Mouse (Mus musculus) embryonic facial prominence, embryonic 10.5 days (tissue): ENCODE measurements around the gene Sgsm3. TPM values are rescaled to one million over a fixed set of nuclear protein-coding genes. Genes with fewer than 3 reads are reported as not detected.

Experiments
- DNase-seq: peaks from one replicate; pipeline ENCODE4 v3.0.0-alpha.2; 2017; ENCODE audit warnings: low spot score
- H3K27ac ChIP-seq: fragments of 300-500 bp; sonication (generic); replicated peaks from 2 replicates; pipeline ENCODE4 v1.5.1; 2016; ENCODE audit warnings: mild to moderate bottlenecking
- H3K27me3 ChIP-seq: fragments of 300-500 bp; sonication (generic); replicated peaks from 2 replicates; pipeline ENCODE4 v1.6.1; 2016; ENCODE audit warnings: low read depth, mild to moderate bottlenecking; ENCODE audit not compliant: poor library complexity, severe bottlenecking
- H3K36me3 ChIP-seq: fragments of 300-500 bp; sonication (generic); replicated peaks from 2 replicates; pipeline ENCODE4 v1.6.1; 2016; ENCODE audit warnings: mild to moderate bottlenecking, moderate library complexity
- H3K4me1 ChIP-seq: fragments of 300-500 bp; sonication (generic); 2 replicates; pipeline ENCODE4 v1.6.1; 2016
- H3K4me3 ChIP-seq: fragments of 300-500 bp; sonication (generic); 2 replicates; pipeline ENCODE4 v1.5.1; 2016; ENCODE audit warnings: mild to moderate bottlenecking, moderate library complexity
- H3K9me3 ChIP-seq: fragments of 300-500 bp; sonication (generic); 2 replicates; pipeline ENCODE4 v1.6.1; 2016; ENCODE audit warnings: mild to moderate bottlenecking
- WGBS: fragments of 180-500 bp; shearing (Covaris S2); methylation state at CpG from one replicate; pipeline ENCODE4 v1.1.7; 2016; 5-methylcytosine and 5-hydroxymethylcytosine counted together
- polyA plus RNA-seq: library from polyadenylated mRNA; unstranded; fragments of >200 nt; fragmentation: Nextera tagmentation; extraction: Ambion mirVana; gene quantifications from 2 replicates; pipeline ENCODE4 v1.2.1, GENCODE M21; 2016

Sgsm3 gene
- polyA plus RNA-seq, 1 experiment from 2014 or later = 30.8 TPM

DNA sequence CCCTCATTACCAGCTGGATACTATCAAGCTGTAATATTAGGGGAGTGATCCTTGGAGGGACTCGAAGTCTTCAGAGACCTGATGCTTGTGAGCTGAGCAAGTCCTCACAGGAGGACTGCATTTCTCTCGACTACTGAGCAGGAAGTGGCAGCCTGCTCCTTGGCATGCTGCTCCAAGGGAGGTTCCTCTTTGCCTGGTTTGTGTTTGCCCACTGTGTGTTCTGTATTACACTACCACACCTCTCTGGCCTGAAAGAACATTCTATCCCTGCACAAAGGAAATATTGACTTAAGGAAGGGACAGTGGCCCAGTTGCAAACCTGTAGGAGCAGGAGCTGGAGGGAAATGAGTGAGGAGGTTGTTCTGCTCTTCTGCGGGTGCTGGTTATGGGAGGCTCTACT is 12.1 kb downstream of the Sgsm3 start:
- 76% methylated on average over 3 of the region's 3 CpGs for WGBS
- H3K4me3 ChIP-seq = no peak overlapping the region
- no peak overlapping the region for H3K27ac ChIP-seq
- H3K9me3 ChIP-seq = no peaks in the 10 kb centered on the region
- no peaks in the 10 kb centered on the region for H3K36me3 ChIP-seq
- no peak for DNase-seq
- no peaks in the 10 kb centered on the region for H3K4me1 ChIP-seq
- H3K27me3 ChIP-seq = no peaks in the 10 kb centered on the region

DNA sequence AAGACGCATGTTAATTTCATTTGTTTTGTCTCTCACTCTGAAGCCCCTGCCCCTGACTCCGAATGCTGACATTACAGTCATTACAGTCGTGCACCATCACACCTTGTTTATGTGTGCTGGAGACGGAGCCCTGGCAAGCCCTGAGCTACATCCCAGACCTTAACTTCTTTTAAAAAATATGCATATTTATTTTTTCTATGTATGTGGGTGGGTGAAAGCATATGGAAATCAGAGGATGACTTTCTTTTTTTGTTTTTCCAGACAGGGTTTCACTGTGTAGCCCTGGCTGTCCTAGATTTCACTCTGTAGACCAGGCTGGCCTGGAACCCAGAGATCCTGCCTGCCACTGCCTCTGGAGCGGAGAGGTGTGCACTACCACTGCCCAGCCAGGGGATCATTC is 17.4 kb downstream of the Sgsm3 start:
- Histone ChIP-seq H3K27ac (no peak overlapping the region), H3K9me3 (no peaks in the 10 kb centered on the region), H3K36me3 (no peaks in the 10 kb centered on the region), H3K27me3 (no peaks in the 10 kb centered on the region), H3K4me3 (no peak overlapping the region), H3K4me1 (peaks cover 4% of the 10 kb centered on the region; the same call in 1 of the 2 replicates)
- 91% methylated on average over 5 of the region's 5 CpGs for WGBS
- no peak for DNase-seq

DNA sequence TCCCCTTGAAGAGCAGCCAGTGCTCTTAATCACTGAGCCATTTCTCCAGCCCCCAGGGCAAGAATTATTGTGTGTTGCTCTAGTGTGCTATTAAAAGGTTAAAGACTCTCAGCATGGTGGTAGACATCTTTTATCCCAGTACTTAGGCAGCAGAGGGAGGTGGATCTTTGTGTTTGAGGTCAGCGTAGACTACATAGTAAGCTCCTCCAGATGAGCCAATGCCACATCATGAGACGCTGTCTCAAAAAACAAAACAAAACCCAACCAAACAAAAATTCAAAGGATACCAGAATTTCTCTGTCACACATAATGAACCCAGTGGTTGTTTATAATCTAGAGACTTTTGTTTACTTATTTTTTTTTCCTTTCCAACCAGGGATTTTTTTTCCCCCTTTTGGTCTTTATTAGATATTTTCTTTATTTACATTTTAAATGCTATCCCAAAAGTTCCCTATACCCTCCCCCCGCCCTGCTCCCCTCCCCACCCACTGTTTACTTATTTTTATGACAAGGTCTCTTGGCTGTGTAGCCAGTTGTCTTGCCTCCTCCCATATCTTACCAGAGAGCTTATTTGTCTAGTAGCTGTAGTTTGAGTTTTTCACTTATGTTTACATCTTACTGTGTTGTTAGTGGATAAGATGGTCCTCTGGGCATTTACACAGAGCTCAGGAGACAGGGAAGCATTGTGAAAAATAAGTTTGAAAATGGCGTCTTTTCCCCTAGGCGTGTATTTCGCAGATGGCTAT is 18.7 kb downstream of the Sgsm3 start:
- H3K4me1 ChIP-seq = peaks cover 11% of the 10 kb centered on the region
- no peaks in the 10 kb centered on the region for H3K27me3 ChIP-seq
- no peak overlapping the region for H3K4me3 ChIP-seq
- WGBS = 84% methylated on average over 6 of the region's 6 CpGs
- H3K9me3 ChIP-seq = no peaks in the 10 kb centered on the region
- no peak for DNase-seq
- H3K36me3 ChIP-seq = no peaks in the 10 kb centered on the region
- no peak overlapping the region for H3K27ac ChIP-seq

DNA sequence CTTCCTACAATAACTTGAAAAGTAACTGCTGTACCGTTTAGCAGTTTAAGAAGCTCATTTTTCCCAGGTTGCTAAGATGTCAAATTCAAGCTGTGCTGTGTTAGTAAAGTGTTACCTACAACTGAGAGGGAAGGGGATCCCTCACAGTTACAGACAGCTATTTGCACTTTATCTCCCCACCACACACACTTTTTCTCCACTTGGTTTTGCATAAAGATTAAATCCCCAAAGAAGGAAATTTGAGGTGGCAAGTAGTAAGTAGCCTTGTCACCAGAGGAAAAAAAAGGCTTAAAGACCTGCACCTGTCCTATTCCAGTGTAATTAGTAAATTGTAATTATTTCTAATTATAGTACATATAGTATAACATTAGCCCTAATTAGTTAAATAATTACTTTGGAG is 19.5 kb downstream of the Sgsm3 start:
- DNase-seq = no peak
- Histone ChIP-seq H3K27me3 (no peaks in the 10 kb centered on the region), H3K36me3 (no peaks in the 10 kb centered on the region), H3K27ac (no peak overlapping the region), H3K4me1 (peaks cover 11% of the 10 kb centered on the region), H3K9me3 (no peaks in the 10 kb centered on the region), H3K4me3 (no peak overlapping the region)
- WGBS = 75% methylated on average over 1 of the region's 1 CpGs

GRCm38 (mm10) chr15:81000419-81001138 is 23.0 kb downstream of the Sgsm3 start:
- DNase-seq = no peak
- H3K9me3 ChIP-seq = no peaks in the 10 kb centered on the region
- no peak overlapping the region for H3K4me3 ChIP-seq
- H3K27ac ChIP-seq = peak overlapping the region; percentile 51
- H3K4me1 ChIP-seq = peaks cover 11% of the 10 kb centered on the region
- H3K27me3 ChIP-seq = no peaks in the 10 kb centered on the region
- H3K36me3 ChIP-seq = peaks cover 17% of the 10 kb centered on the region
- WGBS = 36% methylated on average over 3 of the region's 4 CpGs

DNA sequence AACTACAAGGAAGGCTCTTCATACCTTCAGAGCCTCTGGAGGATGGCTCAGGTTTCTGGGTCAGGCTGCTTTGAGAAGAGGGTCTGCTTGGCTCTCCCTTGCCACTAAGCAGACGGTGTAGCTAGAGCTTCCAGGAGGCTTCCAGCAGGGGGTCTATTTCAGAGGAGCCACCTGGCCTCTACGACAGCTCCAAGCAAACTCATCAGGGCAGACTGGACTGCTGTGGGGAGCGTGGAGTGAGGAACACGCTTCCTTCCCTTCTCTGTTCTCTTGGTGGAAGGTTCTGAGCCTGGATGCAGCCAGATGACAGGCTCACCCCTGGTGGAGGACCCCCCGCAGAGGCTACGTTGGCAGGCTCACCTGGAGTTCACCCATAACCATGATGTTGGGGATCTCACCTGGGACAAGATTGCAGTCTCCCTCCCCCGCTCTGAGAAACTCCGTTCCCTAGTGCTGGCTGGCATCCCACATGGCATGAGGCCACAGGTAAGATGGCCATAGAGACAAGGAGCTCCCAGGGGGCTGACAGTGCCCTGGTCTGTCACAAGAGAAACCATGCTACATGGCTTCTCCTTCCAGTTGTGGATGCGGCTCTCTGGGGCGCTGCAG is 28.7 kb downstream of the Sgsm3 start:
- WGBS = 85% methylated on average over 10 of the region's 10 CpGs
- H3K4me1 ChIP-seq = 0 out of 2 replicates have a peak, but pooled peaks cover 8% of the 10 kb centered on the region
- H3K9me3 ChIP-seq = no peaks in the 10 kb centered on the region
- H3K36me3 ChIP-seq = peaks cover 64% of the 10 kb centered on the region
- DNase-seq = no peak
- H3K27ac ChIP-seq = 0 out of 2 replicates have a peak overlapping the region, but pooled peaks have one; percentile 10
- H3K27me3 ChIP-seq = no peaks in the 10 kb centered on the region
- no peak overlapping the region for H3K4me3 ChIP-seq

DNA sequence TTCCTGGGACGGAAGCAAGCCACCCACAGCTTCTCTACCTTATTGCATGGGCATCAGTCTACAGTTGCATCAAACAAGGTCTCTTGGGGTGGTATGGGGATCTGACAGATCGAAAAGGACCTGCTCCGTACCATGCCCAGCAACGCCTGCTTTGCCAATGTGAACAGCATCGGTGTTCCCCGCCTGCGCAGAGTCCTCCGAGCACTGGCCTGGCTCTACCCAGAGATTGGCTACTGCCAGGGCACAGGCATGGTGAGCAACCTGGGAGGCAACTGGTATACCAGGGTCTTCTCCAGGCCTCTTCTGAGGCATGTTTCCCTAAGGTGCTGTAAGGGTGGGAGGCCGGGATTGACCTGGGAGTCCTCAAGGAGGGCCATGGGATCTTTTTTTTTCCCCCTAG is 29.8 kb downstream of the Sgsm3 start:
- 0 out of 2 replicates have a peak, but pooled peaks cover 8% of the 10 kb centered on the region for H3K4me1 ChIP-seq
- WGBS = 95% methylated on average over 9 of the region's 9 CpGs
- no peak overlapping the region for H3K4me3 ChIP-seq
- H3K36me3 ChIP-seq = peaks cover 75% of the 10 kb centered on the region
- H3K9me3 ChIP-seq = no peaks in the 10 kb centered on the region
- DNase-seq = no peak
- H3K27me3 ChIP-seq = no peaks in the 10 kb centered on the region
- H3K27ac ChIP-seq = no peak overlapping the region

DNA sequence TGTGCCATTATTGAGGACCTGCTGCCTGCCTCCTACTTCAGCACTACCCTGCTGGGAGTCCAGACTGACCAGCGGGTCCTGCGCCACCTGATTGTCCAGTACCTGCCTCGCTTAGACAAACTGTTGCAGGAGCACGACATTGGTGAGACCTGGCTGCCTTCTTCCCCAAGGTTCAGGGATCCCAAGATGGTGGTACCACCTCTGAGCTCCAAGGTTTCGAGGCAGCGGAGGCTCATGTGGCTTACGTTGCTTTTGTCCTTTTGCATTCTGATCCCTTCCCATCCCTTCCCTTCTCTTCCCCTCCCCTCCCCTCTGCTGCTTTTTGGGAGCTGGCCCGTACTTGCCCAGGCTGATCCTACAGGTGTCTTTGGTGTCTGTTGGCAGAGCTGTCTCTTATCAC is 30.3 kb downstream of the Sgsm3 start:
- 89% methylated on average over 8 of the region's 8 CpGs for WGBS

GRCm38 (mm10) chr15:81008689-81009123 is 31.1 kb downstream of the Sgsm3 start:
- H3K27me3 ChIP-seq = no peaks in the 10 kb centered on the region
- DNase-seq = no peak
- WGBS = 65% methylated on average over 10 of the region's 10 CpGs
- H3K27ac ChIP-seq = no peak overlapping the region
- H3K36me3 ChIP-seq = peaks cover 77% of the 10 kb centered on the region
- H3K9me3 ChIP-seq = no peaks in the 10 kb centered on the region
- 0 out of 2 replicates have a peak, but pooled peaks cover 10% of the 10 kb centered on the region for H3K4me1 ChIP-seq
- H3K4me3 ChIP-seq = no peak overlapping the region

More for the DNA sequence above, 30.3 kb downstream of the Sgsm3 start:
- no peaks in the 10 kb centered on the region for H3K9me3 ChIP-seq
- DNase-seq = no peak
- peaks cover 76% of the 10 kb centered on the region for H3K36me3 ChIP-seq
- H3K27me3 ChIP-seq = no peaks in the 10 kb centered on the region
- H3K4me1 ChIP-seq = 0 out of 2 replicates have a peak, but pooled peaks cover 8% of the 10 kb centered on the region
- H3K4me3 ChIP-seq = no peak overlapping the region
- H3K27ac ChIP-seq = no peak overlapping the region

DNA sequence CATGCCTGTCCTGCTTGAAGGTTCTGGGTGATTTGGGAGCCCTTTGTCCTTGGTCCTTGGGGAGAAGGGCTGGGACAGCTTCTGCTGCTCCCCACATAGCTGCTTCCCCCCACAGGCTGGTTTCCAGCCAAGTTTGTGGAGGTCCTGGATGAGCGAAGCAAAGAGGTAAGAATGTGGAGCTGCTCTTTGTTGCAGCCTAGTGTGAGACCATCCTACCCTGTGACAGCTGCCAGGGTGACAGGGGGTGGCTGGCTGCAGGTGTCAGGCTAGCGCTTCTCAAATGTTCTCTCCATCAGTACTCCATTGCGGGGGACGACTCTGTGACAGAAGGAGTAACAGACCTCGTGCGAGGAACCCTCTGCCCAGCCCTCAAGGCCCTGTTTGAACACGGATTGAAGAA is 32.5 kb downstream of the Sgsm3 start:
- H3K27ac ChIP-seq = no peak overlapping the region
- H3K4me3 ChIP-seq = no peak overlapping the region
- no peaks in the 10 kb centered on the region for H3K27me3 ChIP-seq
- WGBS = 89% methylated on average over 7 of the region's 7 CpGs
- DNase-seq = no peak
- H3K4me1 ChIP-seq = 0 out of 2 replicates have a peak, but pooled peaks cover 10% of the 10 kb centered on the region
- H3K9me3 ChIP-seq = no peaks in the 10 kb centered on the region
- H3K36me3 ChIP-seq = peaks cover 84% of the 10 kb centered on the region

DNA sequence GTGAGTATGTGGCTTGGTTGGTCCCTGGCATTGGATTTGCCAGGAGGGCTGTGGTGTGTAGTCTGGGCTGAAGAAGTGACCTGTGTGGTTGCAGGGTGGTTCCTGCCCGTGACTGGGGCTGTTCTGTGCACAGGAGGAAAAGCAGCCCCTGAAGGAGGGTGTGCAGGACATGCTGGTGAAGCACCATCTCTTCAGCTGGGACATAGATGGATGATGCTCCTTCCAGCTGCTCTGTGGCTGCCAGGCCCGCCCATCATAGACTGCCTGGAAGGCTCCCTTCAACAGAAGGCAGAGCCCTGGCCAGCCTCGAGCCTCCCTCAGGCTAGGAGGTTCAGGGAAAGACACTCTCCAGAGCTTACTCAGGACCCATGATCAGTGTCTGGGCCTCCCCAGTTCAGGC is 34.0 kb downstream of the Sgsm3 start:
- Histone ChIP-seq H3K4me1 (0 out of 2 replicates have a peak, but pooled peaks cover 6% of the 10 kb centered on the region), H3K27ac (no peak overlapping the region), H3K4me3 (no peak overlapping the region), H3K9me3 (no peaks in the 10 kb centered on the region), H3K36me3 (peaks cover 93% of the 10 kb centered on the region), H3K27me3 (no peaks in the 10 kb centered on the region)
- 69% methylated on average over 3 of the region's 3 CpGs for WGBS
- DNase-seq = no peak

DNA sequence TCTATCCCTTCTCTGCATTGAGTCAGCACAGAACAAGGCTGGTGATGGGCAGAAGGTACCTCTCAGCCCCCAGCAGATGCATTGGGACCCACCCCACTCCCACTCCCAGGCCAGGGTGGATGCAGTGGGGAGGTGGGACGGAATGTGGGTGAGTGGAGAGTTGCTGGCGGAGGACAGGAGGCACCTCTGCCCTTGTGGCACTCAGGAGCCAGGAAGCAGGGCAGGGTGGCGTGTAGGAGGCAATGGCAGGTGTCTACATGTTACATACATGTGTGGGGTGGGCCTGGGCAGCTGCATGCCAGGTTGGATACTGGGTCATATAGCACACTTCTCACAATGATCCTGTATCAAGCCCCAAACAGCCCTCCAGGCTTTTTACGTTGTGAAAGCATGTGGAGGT is 34.8 kb downstream of the Sgsm3 start:
- DNase-seq = no peak
- Histone ChIP-seq H3K4me3 (no peak overlapping the region), H3K27me3 (no peaks in the 10 kb centered on the region), H3K36me3 (peaks cover 95% of the 10 kb centered on the region), H3K4me1 (0 out of 2 replicates have a peak, but pooled peaks cover 6% of the 10 kb centered on the region), H3K9me3 (no peaks in the 10 kb centered on the region), H3K27ac (no peak overlapping the region)
- WGBS = 88% methylated on average over 4 of the region's 4 CpGs
